Mouse (Mus musculus) layer of hippocampus, adult 8-10 months (tissue): ENCODE data around the gene Rgs6. TPM values are rescaled to one million over a fixed set of nuclear protein-coding genes. Genes with fewer than 3 reads are reported as not detected.

Experiments
- DNase-seq, 2 experiments: peaks; one replicate each; pipeline ENCODE4 v3.0.0; 2022; ENCODE audit warnings: low spot score in 2 of 2
- total RNA-seq, 4 experiments: library from RNA; stranded (reverse); gene quantifications; 2 replicates each; pipeline ENCODE4 v1.2.4; 2022

The Rgs6 gene
- total RNA-seq, 4 experiments from 2014 or later = 9.1 to 15.1 (median 10.1) TPM

- DNase-seq = no peak
These were observed 260.3 kb downstream of the Rgs6 start for GRCm38 (mm10) chr12:82848304-82848872.

DNA sequence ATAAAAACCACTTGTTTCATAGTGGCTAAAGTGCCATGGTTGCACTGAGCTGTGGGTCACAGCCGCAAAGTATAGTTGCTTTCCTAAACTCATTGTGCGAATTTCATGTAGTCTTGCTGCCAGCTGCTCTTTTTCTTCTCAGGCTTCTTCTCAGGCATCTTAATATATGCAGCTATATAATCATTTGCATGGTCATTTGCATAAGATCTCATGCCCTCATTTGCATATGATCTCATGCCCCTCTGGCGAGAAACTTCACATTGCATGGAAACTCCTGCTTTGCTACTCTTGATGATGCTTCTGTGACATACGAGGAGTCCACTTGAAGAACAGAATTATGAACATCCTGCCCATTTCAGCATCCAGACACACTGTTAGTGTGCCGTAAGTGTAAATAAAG is 266.8 kb downstream of the Rgs6 start:
- DNase-seq = no peak

DNA sequence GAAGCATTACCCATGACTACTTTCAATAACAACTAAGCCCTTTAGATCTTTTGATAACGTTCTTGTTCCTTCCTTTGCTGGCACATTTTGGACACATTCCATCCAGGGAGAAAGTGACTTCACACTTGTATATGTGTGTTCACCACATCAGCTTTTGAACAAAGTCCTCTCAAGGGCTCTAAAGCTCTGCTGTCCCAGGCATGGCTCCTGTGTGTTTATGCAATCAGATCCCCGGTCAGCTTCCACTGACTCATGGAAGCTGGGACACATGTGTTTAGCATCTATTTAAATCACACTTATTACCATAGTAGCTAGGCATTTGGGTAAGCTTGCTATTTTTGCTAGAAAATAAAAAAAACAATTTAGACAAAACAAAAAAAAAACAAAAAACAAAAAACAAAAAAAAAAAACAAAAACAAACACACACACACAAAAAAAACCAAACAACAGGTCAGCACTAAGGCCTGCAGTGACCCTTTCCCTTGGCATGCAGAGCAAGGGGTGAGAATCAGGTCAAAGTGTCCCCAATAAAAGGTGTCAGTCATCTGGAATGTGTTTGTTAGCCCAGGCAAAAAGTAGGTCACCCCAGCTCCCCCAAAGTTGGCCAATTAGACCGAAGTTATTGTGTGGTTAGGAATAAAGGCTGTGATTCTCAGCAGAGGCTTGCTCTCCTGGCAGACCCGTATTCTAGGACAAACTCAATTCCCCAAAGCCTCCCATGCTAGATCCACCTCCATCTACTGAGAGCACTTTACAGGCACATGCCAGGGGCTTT is 267.4 kb downstream of the Rgs6 start:
- DNase-seq = peak; percentile 27 to 50

DNA sequence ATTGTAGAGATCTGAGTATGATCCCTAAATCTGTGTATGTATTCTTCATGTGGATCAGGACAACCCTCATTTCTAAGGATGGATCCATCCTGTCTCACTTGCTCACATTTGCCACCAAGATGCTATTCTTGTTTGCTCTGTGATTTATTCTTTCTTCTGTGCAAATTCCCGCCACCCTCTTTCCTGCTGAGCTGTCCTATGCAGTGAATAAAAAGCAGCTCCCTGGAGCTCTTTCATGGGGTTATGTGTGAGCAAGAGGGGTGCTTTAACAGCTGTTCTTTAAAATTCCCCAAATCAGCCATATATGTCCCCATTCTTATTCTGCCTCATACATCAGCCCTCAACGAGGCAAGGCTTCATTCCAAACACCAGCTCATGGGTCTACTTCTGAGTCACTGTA is 277.6 kb downstream of the Rgs6 start:
- no peak for DNase-seq

- no peak for DNase-seq
These were observed 292.6 kb downstream of the Rgs6 start for GRCm38 (mm10) chr12:82880711-82881110.

- DNase-seq = no peak
These were observed 295.0 kb downstream of the Rgs6 start for GRCm38 (mm10) chr12:82883079-82883478.

- DNase-seq = no peak
These were observed 307.1 kb downstream of the Rgs6 start for GRCm38 (mm10) chr12:82894971-82895838.

DNA sequence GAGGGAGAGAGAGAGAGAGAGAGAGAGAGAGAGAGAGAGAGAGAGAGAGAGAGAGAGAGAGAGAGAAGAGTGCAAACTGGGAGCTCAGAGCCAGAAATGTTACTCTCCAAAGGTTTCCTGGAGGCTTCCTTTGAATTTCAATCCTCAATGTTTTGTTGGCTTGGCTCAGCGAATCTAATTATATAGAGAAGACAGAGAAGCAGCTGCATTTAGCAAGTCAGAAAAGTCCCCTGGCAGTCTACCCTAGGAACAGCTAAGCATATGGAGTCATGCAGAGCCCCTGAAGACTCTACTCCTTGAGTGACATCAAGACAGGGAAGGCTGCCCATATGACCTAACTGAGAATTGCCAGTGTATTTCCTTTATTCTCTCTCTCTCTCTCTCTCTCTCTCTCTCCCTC is 317.7 kb downstream of the Rgs6 start:
- no peak for DNase-seq

DNA sequence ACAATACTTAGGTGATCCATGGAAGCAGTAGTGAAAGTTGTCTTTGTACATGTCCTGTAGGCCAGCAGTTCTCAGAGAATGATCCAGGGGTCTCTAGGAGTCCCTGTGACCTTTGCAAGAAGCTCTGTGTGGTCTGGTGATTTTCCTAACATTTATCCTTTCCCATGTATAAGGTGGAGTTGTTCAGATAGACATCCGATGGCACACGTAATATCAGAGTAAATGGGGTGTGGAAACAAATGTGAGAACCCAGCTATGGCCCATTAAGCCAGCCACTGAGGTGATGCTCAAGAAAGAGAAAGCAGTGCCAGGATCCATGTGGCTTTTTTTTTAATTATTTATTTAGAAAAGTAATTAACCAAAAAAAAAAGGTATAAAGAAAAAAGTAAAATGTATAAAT is 322.8 kb downstream of the Rgs6 start:
- no peak for DNase-seq

DNA sequence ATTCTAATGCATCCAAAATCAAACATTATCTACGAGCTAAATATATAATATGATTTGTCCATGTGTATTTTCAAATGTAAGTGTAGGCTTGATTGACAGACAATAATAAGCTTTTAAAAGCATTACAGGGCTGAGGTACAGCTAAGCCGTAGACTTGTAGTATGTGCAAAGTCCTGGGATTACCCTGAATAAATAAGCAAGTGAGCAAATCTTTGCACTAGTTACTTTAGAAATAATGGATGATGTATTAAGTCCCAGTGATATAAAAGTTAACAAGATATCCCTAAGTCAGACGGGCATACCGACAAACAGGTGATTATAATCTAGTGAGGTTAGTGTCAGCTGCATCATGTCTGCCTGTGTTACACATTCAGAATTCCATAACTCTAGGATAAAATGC is 326.0 kb downstream of the Rgs6 start:
- no peak for DNase-seq

DNA sequence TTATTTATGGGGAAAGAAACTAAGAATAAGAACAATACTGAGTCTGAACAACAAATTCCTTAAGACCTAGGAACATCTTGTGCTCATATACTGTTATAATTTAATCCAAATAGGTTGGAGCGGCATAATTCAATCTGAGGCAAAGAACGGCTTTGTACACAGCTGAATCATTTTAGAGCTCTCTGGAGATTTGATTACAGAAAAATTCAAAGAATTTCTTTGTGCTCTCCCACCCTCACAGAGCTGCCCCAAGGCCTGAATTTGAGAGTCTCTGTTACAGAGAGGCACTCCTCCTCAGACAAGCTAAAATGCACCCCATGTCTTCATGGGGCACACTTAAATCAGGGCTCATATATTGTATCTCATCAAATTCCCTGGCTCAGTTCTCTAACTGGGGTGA is 332.1 kb downstream of the Rgs6 start:
- no peak for DNase-seq

- peak in 1 of 2 experiments; percentile 31 for DNase-seq
These were observed 333.4 kb downstream of the Rgs6 start for GRCm38 (mm10) chr12:82921287-82922015.

DNA sequence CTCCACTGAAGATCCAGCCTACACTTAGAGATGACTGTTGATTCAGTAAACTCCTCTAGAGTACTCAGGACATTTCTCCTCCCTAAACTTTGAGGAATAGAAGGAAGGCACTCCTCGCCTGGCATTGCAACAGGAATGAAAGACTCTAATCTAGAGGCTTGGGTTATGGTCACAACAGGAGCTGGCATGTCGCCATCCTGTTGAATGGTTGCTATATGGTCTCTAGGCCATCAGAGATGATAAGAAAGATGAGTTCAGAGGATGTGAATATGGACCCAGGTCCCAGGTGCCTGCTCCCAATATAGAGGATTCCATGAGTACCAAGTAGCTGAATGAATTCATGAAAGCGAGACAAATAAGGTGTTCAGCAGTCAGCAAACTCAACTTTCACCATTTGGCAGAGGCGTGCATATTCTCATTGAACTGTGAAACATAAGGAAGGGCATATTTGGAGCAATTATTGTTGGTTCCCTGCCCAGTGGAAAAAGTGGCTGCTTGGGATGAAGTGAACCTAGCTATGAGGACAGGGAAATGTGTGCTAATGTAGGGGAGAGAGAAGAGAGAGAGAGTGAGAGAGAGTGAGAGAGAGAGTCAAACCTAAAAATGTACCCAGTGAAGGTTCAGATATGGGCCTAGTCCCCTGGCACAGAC is 334.9 kb downstream of the Rgs6 start:
- DNase-seq = peak in 1 of 2 experiments; percentile 13

GRCm38 (mm10) chr12:82932706-82933461 is 344.8 kb downstream of the Rgs6 start:
- no peak for DNase-seq

DNA sequence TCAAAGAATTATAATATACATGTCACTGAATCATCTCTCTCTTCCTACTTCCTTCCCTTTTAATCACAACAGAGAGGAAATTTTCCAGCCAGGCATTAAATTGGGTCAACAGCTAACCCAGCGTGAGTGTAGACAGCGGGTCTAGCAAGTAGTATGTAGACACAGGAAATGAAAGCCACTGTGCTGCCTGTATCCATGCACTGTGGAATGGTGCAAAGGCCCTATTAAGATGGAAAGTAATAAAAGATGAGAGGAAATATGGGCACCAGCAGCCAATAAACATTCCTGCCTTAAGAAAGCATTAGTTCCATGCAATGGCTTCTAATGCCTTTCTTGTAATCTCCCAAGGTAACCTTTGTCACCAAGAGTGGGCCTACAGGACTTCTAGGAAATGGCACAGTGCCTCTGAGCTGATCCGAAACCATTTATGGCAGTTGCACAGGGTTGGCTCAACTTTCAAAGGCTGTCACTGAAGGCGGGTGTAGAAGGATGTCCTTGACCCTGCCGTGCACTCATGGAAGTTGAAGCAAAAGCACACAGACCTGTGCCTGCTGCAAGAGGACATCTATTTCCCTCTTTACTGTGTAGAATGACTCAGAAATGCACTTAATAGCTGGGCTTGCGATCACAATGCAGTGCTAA is 347.1 kb downstream of the Rgs6 start:
- no peak for DNase-seq

DNA sequence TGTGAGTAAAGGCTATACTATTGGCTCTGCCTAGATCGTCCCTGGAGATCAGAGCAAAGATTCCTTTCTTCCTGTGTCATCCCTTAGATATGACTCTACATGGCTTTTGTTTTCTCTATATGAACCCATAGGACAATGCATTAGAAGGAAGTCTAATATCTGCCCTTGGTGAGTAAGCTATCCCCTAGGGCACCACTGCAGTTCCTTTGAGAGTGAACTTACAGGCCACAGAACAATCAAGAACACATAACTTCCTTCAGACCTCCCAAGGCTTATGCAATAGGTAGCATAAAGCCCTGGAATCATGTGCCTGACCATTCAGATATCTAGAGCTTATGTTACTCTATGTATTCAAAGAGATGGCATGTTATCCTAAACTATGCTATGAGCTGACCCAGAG is 347.7 kb downstream of the Rgs6 start:
- DNase-seq = no peak

DNA sequence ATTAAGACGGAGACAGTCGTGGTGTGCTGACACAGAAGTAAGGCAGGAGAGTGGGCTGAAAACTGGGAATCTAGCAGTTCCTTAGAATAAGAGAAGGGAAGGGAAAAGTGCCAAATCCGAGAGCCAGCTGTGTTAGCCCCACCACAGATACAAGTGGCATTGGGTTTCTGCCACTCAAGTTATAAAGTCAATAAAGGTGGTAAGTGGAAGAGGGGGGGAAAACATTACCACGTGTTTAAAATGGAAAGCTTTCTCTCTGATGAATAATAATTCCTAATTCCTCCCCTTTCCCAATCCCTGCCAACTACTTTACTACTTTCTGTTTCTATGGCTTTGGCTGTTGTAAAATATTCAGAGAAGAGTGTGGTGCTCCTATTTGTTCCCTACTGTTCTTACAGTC is 352.4 kb downstream of the Rgs6 start:
- no peak for DNase-seq

- DNase-seq = peak; percentile 61 to 88
These were observed 358.4 kb downstream of the Rgs6 start for GRCm38 (mm10) chr12:82946507-82946906.

- DNase-seq = no peak
These were observed 373.0 kb downstream of the Rgs6 start for GRCm38 (mm10) chr12:82961111-82961510.

DNA sequence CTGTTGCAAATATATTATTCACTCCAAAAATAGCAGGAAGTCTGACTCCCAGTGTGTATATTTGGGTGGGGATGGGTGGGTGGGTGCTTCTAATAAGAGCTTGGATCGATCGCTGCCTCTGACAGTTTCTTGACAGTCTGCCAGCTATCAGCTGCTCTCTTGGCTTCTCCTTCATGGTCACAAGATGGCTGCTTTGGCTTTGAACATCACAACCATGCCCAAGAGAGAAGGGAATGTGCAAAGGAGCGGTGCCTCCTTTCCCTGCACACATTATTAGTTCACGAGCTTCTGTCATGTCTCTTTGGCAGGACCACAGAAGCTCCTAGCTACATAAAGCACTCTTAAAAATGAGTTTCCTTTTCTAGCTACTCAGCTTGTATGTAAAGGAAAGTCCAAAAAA is 373.8 kb downstream of the Rgs6 start:
- DNase-seq = no peak
